Mouse (Mus musculus) R1 (cell line): ENCODE data around the gene Gm884.

ENCODE experiments used
- DNase-seq: peaks from one replicate; pipeline ENCODE4 v3.0.0-alpha.2; 2018; ENCODE audit warnings: low read depth, low spot score

The Gm884 gene

GRCm38 (mm10) chr11:103621040-103621439 lies at the start of gene Gm884:
Gene Gm884 (minus strand): TSS chr11:103621140.
- DNase-seq: no peak

GRCm38 (mm10) chr11:103666907-103667426 lies 46.0 kb upstream of the Gm884 start:
- DNase-seq: no peak

GRCm38 (mm10) chr11:103666181-103666906 lies 45.4 kb upstream of the Gm884 start:
- no peak for DNase-seq

GRCm38 (mm10) chr11:103665695-103666094 lies 44.8 kb upstream of the Gm884 start:
- DNase-seq: no peak

GRCm38 (mm10) chr11:103663119-103663518 lies 42.2 kb upstream of the Gm884 start:
- DNase-seq: no peak

- DNase-seq: no peak
Measured at GRCm38 (mm10) chr11:103662546-103662945, 41.6 kb upstream of the Gm884 start.

GRCm38 (mm10) chr11:103661863-103662262 lies 40.9 kb upstream of the Gm884 start:
- no peak for DNase-seq

- DNase-seq: no peak
Measured at GRCm38 (mm10) chr11:103658189-103658588, 37.2 kb upstream of the Gm884 start.

GRCm38 (mm10) chr11:103656520-103656919 lies 35.6 kb upstream of the Gm884 start:
- DNase-seq: peak; percentile 70

GRCm38 (mm10) chr11:103653359-103653965 lies 32.5 kb upstream of the Gm884 start:
- no peak for DNase-seq

- DNase-seq: no peak
Measured at GRCm38 (mm10) chr11:103651426-103651825, 30.5 kb upstream of the Gm884 start.

GRCm38 (mm10) chr11:103649983-103650493 lies 29.1 kb upstream of the Gm884 start:
- peak; percentile 46 for DNase-seq

GRCm38 (mm10) chr11:103649301-103649982 lies 28.5 kb upstream of the Gm884 start, which contains the start of gene Rprml:
Gene Rprml (plus strand): TSS chr11:103649570.
- DNase-seq: peak; percentile 44

- peak; percentile 11 for DNase-seq
Measured at GRCm38 (mm10) chr11:103648656-103649055, 27.7 kb upstream of the Gm884 start.

- DNase-seq: peak; percentile 52
Measured at GRCm38 (mm10) chr11:103647921-103648620, 27.1 kb upstream of the Gm884 start.

GRCm38 (mm10) chr11:103646301-103646700 lies 25.4 kb upstream of the Gm884 start:
- no peak for DNase-seq

- no peak for DNase-seq
Measured at GRCm38 (mm10) chr11:103645731-103646130, 24.8 kb upstream of the Gm884 start.

- no peak for DNase-seq
Measured at GRCm38 (mm10) chr11:103643211-103643610, 22.3 kb upstream of the Gm884 start.

GRCm38 (mm10) chr11:103639407-103639946 lies 18.5 kb upstream of the Gm884 start:
- DNase-seq: peak; percentile 67

- no peak for DNase-seq
Measured at GRCm38 (mm10) chr11:103638790-103639189, 17.9 kb upstream of the Gm884 start, which contains the start of gene Lyzl6. Gene Lyzl6 (minus strand): TSS chr11:103638890.

GRCm38 (mm10) chr11:103636261-103636660 lies 15.3 kb upstream of the Gm884 start:
- DNase-seq: no peak
